Mouse (Mus musculus): Measurements from ENCODE around the gene Gpat2. TPM values are rescaled to one million over a fixed set of nuclear protein-coding genes. Genes with fewer than 3 reads are reported as not detected.

The Gpat2 gene
- polyA plus RNA-seq, 1 experiment = not detected

- no peak overlapping the region for H3K27ac ChIP-seq (ENCODE audit: insufficient read depth, low read depth, low read length)
- H3K4me1 ChIP-seq (ENCODE audit: control insufficient read depth, insufficient read depth, low read length) = peaks cover 6% of the 10 kb centered on the region
- no peak for TF ChIP-seq CTCF (IDR thresholded peaks at IDR 0.05; ENCODE audit: low read depth, low read length)
- TF ChIP-seq POLR2A (IDR thresholded peaks at IDR 0.05; ENCODE audit: borderline replicate concordance, low read depth, low read length) = no peak
- no peak overlapping the region for H3K4me3 ChIP-seq (ENCODE audit: insufficient read depth, low read length)
Measured at GRCm38 (mm10) chr2:127391323-127391722, 33.7 kb upstream of the Gpat2 start.

- peaks cover 13% of the 10 kb centered on the region for H3K4me1 ChIP-seq (ENCODE audit: control insufficient read depth, insufficient read depth, low read length)
- no peak overlapping the region for H3K27ac ChIP-seq (ENCODE audit: insufficient read depth, low read depth, low read length)
- no peak for TF ChIP-seq POLR2A (IDR thresholded peaks at IDR 0.05; ENCODE audit: borderline replicate concordance, low read depth, low read length)
- no peak for TF ChIP-seq CTCF (IDR thresholded peaks at IDR 0.05; ENCODE audit: low read depth, low read length)
- no peak overlapping the region for H3K4me3 ChIP-seq (ENCODE audit: insufficient read depth, low read length)
Measured at GRCm38 (mm10) chr2:127394606-127395161, 30.3 kb upstream of the Gpat2 start.

- Histone ChIP-seq H3K4me3 (ENCODE audit: insufficient read depth, low read length) (no peak overlapping the region), H3K4me1 (ENCODE audit: control insufficient read depth, insufficient read depth, low read length) (peaks cover 7% of the 10 kb centered on the region), H3K27ac (ENCODE audit: insufficient read depth, low read depth, low read length) (no peak overlapping the region)
- TF ChIP-seq POLR2A (IDR thresholded peaks at IDR 0.05; ENCODE audit: borderline replicate concordance, low read depth, low read length) (no peak), CTCF (IDR thresholded peaks at IDR 0.05; ENCODE audit: low read depth, low read length) (no peak)
Measured at GRCm38 (mm10) chr2:127398738-127399137, 26.3 kb upstream of the Gpat2 start.

- Histone ChIP-seq H3K27ac (ENCODE audit: insufficient read depth, low read depth, low read length) (no peak overlapping the region), H3K4me3 (ENCODE audit: insufficient read depth, low read length) (no peak overlapping the region), H3K4me1 (ENCODE audit: control insufficient read depth, insufficient read depth, low read length) (no peaks in the 10 kb centered on the region)
- TF ChIP-seq POLR2A (IDR thresholded peaks at IDR 0.05; ENCODE audit: borderline replicate concordance, low read depth, low read length) (no peak), CTCF (IDR thresholded peaks at IDR 0.05; ENCODE audit: low read depth, low read length) (no peak)
Measured at GRCm38 (mm10) chr2:127411126-127411525, 13.9 kb upstream of the Gpat2 start.

GRCm38 (mm10) chr2:127415806-127416205 is 9.2 kb upstream of the Gpat2 start:
- no peaks in the 10 kb centered on the region for H3K4me1 ChIP-seq (ENCODE audit: control insufficient read depth, insufficient read depth, low read length)
- TF ChIP-seq POLR2A (IDR thresholded peaks at IDR 0.05; ENCODE audit: borderline replicate concordance, low read depth, low read length) (no peak), CTCF (IDR thresholded peaks at IDR 0.05; ENCODE audit: low read depth, low read length) (no peak)
- no peak overlapping the region for H3K4me3 ChIP-seq (ENCODE audit: insufficient read depth, low read length)
- H3K27ac ChIP-seq (ENCODE audit: insufficient read depth, low read depth, low read length) = no peak overlapping the region

GRCm38 (mm10) chr2:127416706-127417105 is 8.3 kb upstream of the Gpat2 start:
- Histone ChIP-seq H3K4me1 (ENCODE audit: control insufficient read depth, insufficient read depth, low read length) (no peaks in the 10 kb centered on the region), H3K27ac (ENCODE audit: insufficient read depth, low read depth, low read length) (no peak overlapping the region), H3K4me3 (ENCODE audit: insufficient read depth, low read length) (no peak overlapping the region)
- TF ChIP-seq CTCF (IDR thresholded peaks at IDR 0.05; ENCODE audit: low read depth, low read length) (no peak), POLR2A (IDR thresholded peaks at IDR 0.05; ENCODE audit: borderline replicate concordance, low read depth, low read length) (no peak)

GRCm38 (mm10) chr2:127418266-127418970 is 6.6 kb upstream of the Gpat2 start:
- TF ChIP-seq POLR2A (IDR thresholded peaks at IDR 0.05; ENCODE audit: borderline replicate concordance, low read depth, low read length) (no peak), CTCF (IDR thresholded peaks at IDR 0.05; ENCODE audit: low read depth, low read length) (no peak)
- Histone ChIP-seq H3K27ac (ENCODE audit: insufficient read depth, low read depth, low read length) (no peak overlapping the region), H3K4me1 (ENCODE audit: control insufficient read depth, insufficient read depth, low read length) (no peaks in the 10 kb centered on the region), H3K4me3 (ENCODE audit: insufficient read depth, low read length) (no peak overlapping the region)

- TF ChIP-seq CTCF (IDR thresholded peaks at IDR 0.05; ENCODE audit: low read depth, low read length) = no peak; the same call in 1 of the 2 replicates
- TF ChIP-seq POLR2A (IDR thresholded peaks at IDR 0.05; ENCODE audit: borderline replicate concordance, low read depth, low read length) = no peak
- H3K4me3 ChIP-seq (ENCODE audit: insufficient read depth, low read length) = no peak overlapping the region
- no peak overlapping the region for H3K27ac ChIP-seq (ENCODE audit: insufficient read depth, low read depth, low read length)
- no peaks in the 10 kb centered on the region for H3K4me1 ChIP-seq (ENCODE audit: control insufficient read depth, insufficient read depth, low read length)
Measured at GRCm38 (mm10) chr2:127430238-127430637, 5.2 kb downstream of the Gpat2 start.

GRCm38 (mm10) chr2:127433487-127434295 is 8.7 kb downstream of the Gpat2 start:
- TF ChIP-seq POLR2A (IDR thresholded peaks at IDR 0.05; ENCODE audit: borderline replicate concordance, low read depth, low read length) = no peak
- TF ChIP-seq CTCF (IDR thresholded peaks at IDR 0.05; ENCODE audit: low read depth, low read length) = no peak
- Histone ChIP-seq H3K27ac (ENCODE audit: insufficient read depth, low read depth, low read length) (no peak overlapping the region), H3K4me3 (ENCODE audit: insufficient read depth, low read length) (no peak overlapping the region), H3K4me1 (ENCODE audit: control insufficient read depth, insufficient read depth, low read length) (no peaks in the 10 kb centered on the region)

GRCm38 (mm10) chr2:127435135-127435534 is 10.1 kb downstream of the Gpat2 start:
- Histone ChIP-seq H3K27ac (ENCODE audit: insufficient read depth, low read depth, low read length) (no peak overlapping the region), H3K4me3 (ENCODE audit: insufficient read depth, low read length) (no peak overlapping the region), H3K4me1 (ENCODE audit: control insufficient read depth, insufficient read depth, low read length) (no peaks in the 10 kb centered on the region)
- TF ChIP-seq CTCF (IDR thresholded peaks at IDR 0.05; ENCODE audit: low read depth, low read length) (peak; percentile 52), POLR2A (IDR thresholded peaks at IDR 0.05; ENCODE audit: borderline replicate concordance, low read depth, low read length) (no peak)
